Mouse (Mus musculus) olfactory bulb, adult 2 months (tissue): ENCODE measurements around the gene Mrps5.

Experiments used
- CTCF ChIP-seq: fragments of 200-500 bp; IDR thresholded peaks from 2 replicates; pipeline ENCODE4 v1.5.1; 2012; ENCODE audit warnings: low read depth, mild to moderate bottlenecking, low read length, moderate library complexity; ENCODE audit not compliant: insufficient read depth
- POLR2A ChIP-seq: fragments of 200-500 bp; IDR thresholded peaks from 2 replicates; pipeline ENCODE4 v1.6.1; 2012; ENCODE audit warnings: mild to moderate bottlenecking, low read depth, low read length, moderate library complexity; ENCODE audit not compliant: insufficient read depth

DNA sequence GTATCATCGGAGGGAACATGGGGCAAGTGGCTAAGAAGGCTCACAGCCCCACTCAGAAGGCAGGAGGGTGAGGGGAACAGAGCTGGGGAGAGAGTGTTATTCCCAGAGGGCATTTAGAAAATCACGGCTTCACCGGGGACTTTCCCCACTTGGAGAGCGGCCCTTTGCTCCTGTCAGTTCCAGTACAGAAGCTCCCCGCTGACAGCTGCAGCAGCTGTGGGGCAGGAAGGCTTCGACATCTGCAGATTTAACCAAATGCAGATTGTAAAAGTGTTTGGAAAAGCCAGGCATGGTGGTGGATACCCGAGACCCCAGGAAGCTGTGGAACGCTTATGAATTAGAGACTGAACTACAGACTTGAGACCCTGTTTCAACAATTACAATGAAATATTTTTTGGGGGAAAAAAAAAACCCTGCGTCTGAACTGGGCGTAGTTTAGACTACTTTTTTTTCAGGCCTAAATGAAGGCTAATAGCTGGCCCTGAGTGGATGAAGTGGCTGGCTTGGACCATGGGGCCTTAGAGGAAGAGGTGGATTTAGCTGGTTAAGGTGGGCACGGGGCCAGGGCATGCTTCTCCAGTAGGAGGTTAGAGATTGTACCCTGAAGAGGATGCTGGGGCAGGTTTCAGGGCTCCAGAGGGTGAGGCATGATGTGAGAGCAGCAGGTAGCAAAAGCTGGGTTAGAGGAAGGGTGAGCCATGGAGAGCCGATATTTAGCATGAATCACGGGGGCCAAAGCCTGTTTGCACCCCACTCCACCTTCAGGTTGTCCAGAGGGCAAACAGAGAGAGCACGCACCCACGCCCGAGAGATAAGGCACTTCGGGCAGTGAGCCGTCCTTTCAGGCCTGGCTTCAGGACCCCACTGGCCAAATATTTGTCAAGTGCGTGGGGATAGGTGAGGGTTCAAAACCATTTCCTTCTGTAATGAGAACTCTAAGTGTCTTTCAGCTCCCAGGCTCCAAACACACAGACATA, 57.0 kb downstream of the Mrps5 start:
- TF ChIP-seq CTCF (no peak), POLR2A (no peak)
